Mouse (Mus musculus) right cerebral cortex, postnatal 4 days (tissue): ENCODE measurements at regions not wholly inside any gene's neighbourhood (a gene's known extent, or its start where the extent isn't known, plus 50 kb on each side); places are given as distances from the start of the nearest gene placed in this dataset.

Experiments
- DNase-seq: peaks from one replicate; pipeline ENCODE4 v3.0.0-alpha.2; 2022

DNA sequence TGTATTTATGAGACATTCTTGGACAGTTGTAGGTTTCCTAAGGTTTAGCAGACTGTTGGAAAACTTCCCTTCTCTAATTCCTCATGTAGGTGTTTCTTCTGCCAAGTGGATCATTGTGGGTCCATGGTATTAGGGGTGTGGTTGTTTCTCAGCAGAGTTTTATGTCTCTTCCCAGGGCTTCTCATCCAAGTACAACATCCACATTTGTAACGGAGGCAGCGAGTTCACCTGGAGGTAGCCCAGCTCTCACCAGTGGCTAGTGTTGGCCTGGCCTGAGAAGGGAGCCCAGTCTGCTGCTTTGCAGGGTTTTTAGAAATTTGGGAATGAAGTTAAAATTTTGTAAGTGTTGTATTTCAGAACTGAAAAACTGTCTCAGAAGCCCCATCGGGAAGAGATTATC is 122.4 kb downstream of the Wnt5a start:
- DNase-seq: no peak

DNA sequence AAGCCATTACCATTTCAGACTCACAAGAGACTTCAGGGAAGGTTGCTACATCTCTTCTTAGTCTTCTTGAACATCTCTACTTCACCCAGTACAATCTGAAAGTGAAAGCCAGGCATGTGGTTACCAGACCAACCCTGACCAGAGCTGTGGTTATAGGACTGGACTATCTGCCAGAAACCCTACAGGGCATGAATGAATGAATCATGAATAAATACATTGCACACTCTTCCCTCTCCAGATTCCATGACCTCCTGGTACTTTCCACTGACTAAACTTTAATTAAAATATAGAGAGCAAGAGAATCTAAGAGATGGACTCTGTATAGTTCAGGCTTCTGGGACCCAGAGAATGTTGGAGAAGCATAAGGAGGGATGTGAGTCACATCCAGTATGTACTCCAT is 130.6 kb downstream of the Wnt5a start:
- DNase-seq: no peak

DNA sequence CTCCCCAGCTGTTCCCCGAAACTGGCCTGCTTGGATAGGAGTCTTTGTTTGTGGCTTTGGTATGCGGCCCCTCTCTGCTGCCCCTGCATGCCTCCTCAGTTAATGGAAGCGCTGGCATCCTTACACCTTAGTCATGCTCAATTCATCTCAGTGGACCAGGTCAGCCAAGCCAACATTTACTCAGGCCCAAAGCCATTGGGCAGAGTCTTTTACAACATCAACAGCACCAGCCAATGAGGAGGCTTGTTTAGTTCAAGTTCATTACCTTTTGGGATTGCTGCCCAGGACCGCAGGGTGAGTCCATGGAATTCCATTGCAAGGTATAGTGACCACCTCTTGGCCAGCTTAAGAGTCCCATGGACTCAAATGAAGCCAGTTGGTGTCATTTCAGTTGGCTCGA is 134.5 kb downstream of the Wnt5a start:
- DNase-seq: no peak

DNA sequence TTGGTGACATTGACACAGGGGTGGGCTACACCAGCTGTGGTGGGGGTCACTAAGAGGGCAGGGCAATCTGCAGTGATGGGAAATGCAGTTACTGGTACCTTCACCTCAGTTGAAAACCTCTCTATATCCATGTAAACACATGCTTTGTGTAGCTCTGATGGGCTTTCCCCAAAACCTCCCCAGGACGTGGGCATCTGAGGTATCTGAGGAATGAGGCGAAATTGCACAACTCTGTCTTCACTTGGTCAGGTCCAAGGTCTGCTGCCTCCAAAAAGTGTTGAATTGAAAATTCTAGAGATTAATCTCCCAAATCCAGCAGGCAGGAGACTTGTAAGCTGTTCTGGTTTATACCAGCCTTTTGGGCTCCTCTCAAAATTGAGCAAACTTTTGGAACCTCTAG is 141.3 kb downstream of the Wnt5a start:
- DNase-seq: no peak

DNA sequence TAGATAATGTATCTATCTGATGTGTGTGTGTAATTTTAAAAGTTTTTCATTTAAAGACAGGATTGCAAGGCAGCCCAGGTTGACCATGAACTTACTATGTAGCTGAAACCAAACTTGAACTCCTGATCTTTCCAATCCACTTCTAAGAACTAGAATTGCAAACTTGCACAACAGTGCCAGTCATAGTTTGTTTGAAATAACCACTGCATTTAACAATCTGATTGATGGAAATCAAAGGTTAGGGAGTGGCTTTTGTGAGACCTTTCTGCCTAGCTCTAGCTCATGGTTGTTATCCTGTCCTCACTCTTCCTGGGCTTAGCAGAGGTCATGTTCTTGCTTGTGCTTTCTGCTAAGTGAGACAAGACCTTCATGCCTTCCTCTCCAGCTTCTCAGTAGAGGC is 144.9 kb downstream of the Wnt5a start:
- DNase-seq: no peak

DNA sequence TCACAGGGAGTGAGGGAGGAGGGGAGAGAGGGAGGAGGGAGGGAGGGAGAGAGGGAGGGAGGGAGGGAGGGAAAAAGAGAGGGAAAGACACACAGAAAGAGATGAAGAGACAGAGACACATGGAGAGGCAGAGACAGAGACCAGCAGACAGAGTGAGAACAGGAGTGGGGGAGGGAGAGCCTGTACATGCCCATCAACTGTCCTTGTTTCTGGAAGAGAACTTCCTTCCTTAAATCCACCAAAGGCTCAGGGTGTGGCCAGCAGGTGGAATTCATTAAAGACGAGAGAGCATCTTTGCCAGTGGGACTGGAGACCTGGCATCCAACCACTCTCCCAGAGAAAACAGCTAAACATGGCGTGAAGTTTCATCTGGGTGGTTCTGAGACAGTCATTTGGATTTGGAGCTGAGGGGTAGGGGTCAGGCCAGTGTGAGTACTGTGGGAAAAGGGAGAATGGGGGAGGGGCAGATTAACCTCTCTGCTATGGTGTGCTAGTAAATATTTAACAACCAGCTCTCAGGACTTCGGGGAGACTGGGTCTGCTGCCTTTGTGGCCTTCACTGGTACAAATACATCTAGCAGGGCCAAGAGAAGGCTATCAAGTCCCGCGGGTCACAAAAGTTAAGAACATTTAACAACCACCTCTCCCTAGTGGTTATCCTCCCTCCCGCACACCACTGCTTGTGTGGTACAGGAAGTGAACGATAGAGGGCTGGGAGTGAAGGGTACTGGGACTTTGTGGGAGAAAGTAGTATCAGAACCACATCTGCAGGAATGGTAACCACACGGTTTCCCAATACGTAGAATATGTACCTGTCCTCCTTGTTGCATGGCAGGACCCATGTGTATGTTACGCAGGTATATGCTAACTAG is 148.7 kb downstream of the Wnt5a start:
- DNase-seq: no peak

DNA sequence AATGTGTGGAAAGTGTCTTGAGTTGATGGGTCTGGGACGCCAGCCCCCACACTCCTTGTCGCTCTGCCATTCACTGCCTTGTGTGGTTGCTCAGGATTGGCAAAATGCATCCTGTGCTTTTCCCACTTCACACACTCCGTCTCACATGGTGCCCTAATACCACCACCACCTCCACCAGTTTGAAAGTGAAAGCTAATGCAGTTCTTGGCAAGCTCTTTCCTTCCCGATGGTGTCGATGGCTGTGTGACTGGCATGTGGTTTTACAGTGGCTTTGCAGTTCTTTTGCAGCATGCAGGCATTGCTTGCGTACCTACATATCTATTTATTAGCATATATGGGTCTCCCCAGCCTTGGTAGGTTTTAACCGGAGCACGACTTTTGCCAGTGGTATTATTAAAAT is 152.7 kb downstream of the Wnt5a start:
- DNase-seq: no peak

DNA sequence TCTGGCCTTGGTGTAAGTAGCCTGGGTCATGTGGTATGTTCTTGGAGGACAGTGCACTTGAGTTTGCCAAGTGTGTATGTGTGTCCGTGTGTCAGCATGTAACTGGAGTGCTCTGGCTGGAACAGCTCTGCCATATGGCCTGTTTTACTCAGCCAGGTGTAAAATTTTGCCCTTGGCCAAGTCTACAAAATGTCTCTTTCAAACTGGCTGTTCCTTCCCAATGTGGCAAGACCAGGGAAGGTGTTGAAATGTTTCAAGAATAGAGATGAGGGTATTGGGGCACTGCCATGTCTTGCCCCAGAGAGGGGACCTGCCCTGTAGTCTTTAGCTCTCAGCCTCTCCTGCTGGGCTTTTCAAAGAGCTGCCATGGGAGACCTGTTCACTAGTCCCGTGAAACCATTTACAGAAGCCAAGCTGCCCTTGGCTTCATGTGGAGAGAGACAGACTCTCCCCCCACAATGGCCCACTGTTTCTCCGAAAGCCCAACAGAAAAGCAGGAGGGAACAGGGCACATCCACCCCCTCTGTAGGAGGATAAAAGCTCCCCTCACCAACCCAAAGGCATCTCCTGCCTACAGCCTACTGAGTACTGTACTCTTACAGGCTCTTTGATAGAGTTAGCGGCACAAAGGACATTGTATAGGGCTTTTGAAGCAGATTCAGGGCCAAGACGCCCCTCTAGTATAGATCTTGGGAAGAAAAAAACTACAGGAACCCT is 156.5 kb downstream of the Wnt5a start:
- no peak for DNase-seq

DNA sequence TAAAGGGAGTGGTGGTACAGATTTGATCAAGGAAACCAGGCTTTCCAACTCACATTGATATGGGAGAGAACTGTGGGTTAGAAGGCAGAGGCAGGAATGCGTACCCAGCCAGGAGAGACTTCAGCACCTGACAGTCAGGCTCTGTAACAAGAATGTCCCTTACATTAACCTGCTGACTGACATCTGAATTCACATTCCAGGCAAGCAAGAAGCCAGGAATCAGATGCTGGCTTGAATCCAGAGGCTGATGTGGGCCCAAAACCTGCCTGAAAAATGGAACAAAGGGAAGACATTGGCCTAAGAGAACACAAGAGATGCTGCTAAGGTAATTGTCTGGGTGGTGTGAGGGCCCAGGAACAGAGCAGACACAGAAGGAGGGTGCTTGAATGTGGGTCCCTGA is 158.8 kb downstream of the Wnt5a start:
- DNase-seq: no peak

DNA sequence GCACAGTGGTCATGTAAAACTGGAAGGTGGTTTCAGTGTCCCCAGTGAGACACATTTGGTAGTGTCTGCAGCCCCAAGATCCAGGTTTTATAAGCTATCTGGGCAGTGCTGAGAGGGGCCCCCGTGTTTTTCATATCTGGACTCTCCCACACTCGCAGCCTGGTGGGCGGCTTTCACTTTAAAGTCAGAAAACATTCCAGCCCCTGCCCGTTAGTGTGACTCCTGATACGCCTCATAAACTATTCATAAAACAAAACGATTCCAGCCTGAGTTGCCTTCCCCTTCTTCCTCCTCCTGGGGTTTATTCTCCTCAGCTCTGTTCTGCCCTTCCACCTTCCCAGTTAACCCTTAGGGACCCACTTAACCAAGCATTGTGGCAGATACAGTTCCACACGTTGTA is 159.6 kb downstream of the Wnt5a start:
- DNase-seq: no peak

DNA sequence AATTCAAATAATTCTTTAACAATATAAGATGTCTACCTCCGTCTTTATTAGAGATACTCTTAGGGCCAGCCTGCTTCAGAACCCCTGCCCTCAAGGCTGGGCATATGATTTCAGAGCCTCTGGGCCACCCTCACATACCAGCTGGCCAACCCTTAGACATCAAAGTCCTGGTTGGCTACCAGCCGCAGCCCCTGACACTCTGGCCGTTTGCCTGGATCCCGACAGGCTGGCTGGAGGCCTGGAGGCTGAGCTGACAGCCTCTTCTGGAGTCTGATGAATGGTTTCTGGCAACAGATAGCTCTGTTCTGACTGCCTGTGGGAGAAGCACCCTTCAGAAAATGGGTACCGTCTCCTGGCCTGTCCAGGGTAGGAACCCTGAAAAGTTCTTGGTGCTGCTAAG is 170.9 kb downstream of the Wnt5a start:
- DNase-seq: peak; percentile 63

DNA sequence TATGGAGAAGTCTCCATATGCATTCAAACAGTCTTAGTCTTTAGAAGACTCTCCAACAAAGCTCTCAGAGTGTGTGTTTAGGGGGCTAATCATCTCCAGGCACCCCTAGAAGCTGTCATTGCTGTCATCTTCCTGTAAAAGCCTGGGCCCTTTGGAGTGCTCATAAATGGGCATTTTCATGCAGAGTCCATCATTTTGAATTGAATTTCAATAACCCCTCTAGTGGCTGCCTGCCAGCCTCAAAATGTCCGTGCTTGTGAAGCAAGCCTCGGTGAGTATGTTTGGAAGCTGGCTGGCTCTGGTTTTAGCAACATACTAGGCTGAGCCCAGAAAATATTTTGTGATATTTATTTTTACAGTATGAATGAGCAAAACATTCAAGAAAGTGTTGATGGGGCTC is 195.2 kb downstream of the Wnt5a start:
- peak; percentile 36 for DNase-seq

DNA sequence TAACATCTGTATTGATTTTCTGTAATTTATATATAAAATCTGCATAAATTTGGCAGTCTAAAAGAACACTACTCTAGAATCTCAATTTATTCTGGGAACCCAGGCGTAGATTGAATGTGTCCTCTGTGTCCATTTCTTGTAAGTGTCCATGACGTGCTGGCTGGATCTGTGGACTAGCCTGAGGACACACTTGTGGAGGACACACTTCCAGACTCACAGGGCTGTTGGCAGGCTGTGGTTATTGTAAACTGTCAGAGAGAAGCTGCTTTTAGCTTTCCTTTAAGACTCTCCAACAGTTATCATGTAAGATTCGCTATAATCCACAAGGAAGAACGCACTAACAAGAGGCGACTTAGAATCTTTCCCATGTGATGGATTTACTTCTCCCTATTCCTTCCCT is 200.2 kb downstream of the Wnt5a start:
- DNase-seq: no peak

DNA sequence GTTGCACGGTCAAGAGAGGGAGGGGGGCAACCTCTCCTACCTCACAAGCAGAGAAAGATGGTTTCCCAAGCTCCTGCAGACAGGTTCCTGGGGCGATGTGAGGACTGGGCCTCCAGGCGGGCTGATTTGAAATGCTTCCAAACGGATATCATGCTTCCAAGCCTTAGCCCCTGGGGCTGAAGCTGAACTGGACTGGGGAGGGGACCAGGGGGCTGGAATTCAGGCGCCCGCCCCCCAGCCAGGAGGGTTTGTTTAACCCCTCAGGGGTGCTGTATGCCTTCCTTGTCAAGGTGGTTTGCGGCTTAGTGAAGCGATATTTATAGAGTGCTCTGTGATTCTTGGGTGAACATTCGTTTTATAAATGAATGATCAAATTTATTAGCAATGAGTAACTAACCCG is 210.0 kb downstream of the Wnt5a start:
- DNase-seq: no peak

DNA sequence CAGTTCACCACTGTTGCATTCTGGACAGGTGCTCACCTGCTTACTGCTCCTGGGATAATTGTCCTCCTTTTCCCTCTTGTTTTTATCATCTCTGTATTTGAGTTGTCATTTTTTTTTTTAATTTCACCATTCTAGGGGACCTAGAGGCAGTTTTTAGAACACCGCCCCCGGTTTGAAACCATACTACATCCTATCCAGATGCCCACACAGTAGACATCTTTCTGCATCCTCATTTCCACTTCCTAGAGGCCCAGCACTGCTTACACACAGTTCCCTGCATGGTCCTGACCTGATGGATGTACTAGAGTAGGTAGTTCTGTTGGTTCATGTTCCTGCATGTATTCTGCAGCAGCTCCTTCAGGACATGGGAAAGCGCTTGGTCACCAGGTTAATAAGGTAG is 216.0 kb downstream of the Wnt5a start:
- no peak for DNase-seq

DNA sequence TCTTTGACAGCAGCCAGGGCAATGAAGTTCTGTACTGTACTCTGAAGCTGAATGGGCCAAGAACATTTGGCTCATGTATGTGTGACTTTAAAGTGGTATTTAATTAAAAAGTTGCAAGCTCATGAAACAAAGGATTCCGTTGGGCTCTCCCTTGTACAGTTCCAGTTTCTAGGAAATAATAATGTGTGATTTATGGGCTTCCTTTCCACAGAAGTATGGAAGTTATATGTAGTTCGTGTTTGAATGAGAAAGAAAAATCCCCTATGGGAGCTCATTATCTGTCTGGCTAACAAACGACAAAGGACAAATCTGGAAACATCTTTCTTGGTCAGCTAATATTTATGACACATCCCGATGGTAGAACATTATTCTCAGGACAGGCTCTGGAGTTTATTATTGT is 221.1 kb downstream of the Wnt5a start:
- no peak for DNase-seq

DNA sequence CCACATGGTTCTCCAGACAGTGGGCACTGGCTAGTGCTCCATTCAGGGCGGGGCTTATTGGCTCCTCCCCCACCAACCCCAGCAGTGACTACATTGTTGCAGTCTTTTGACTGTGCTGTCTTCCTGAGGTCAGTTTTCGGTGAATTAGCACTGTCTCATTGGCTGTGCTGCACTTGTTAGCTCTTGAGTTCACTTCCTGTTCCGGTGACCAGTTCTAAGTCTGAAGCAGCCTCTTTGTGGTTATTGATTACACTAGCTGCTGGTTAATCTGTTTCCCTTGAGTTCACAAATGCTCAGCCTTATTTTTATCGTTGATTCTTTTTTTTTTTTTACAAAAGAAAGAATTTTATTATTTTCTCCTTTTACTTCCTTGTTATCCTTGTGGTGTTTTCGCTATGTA is 228.9 kb downstream of the Wnt5a start:
- DNase-seq: no peak

DNA sequence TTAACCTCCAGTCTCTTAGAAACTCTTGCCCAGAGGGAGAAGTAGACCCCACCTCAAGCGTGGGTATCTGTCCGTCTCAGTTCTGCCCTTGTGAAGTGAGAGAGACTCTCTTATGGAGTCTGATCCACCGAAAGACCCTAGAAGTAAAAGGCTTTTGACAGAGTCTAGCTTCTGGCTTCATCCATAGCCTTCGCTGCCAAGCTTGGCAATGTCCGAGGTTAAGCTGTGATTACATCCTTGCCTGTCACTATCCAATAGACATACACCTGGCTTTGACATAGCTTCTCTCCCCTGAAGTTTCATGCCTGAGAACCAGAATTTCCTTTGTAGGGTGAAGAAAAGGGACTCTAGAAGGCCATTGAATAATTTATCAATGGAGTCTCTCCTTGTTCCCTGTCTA is 230.9 kb downstream of the Wnt5a start:
- DNase-seq: no peak

DNA sequence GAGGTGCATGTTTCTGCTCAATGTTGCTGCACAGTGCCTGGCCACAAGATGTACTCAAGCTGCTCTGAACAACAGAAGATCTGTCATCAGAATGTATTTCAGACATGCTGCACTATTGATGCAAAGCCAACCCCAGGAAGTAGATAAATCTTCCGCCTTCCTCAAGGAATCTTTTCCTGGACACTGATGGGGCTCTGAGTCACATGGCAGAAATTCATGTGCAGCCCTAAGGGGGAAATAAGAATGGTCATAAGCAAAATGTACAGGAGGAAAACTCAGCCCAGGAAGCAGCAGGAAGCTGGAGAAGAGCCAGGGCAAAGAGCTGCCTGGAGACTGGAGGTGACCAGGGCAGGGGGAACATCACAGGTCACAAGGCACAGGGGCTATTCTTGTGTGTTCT is 235.5 kb downstream of the Wnt5a start:
- no peak for DNase-seq

DNA sequence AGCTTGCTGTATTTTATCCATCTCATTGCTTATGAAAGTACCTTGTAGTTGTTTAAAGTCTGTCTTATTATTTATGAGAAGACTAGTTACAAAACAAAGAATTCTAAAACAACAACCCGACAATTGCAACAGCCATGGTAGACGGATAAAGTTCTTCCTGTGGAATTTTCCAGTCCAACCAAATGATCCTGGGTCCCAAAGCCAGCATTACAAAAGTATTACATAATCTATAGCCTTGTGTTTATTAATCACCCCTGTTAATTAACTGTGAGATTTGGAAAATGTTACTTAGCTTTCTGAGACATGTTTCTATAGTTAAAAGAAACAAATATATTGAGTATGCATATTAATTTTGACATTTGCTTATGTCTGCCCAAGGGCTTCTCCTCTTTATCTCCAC is 236.9 kb downstream of the Wnt5a start:
- DNase-seq: no peak

DNA sequence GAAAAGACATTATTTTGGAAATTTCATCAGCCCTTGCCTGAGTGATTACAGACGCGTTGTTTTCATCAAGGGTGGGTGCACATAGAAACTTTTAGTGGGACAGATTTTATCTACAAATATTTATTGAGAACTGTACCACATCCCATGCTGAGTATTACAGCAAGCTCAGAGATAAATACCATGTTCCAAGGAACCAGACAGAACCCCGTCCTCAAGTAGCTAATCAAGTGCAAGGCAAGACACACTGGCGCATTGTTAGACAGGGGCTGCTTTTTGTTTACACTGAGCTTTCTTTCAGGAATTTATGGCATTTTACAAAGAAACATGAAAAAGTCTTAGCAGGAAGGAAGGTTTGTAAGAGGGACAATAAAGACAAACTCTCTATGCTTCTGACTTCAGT is 239.1 kb downstream of the Wnt5a start:
- DNase-seq: no peak

DNA sequence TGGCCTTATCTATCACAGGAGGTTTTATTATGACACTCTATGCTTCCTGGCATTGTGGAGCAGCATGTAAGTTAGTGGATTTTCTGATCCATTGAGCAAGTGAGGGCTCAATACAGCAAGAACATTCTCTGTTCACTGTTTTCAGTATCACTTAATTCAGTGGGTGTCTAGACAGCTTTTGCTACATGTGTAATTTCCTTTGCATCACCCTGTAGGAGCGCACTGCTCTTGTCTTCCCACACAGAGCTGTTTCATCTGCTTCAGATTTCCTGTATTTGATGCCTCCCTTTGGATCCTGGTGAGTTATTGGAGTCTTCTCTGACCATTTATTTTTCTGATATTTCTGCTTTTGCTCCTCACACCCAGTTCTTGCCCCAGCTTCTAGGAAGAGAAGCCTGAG is 245.8 kb downstream of the Wnt5a start:
- no peak for DNase-seq

DNA sequence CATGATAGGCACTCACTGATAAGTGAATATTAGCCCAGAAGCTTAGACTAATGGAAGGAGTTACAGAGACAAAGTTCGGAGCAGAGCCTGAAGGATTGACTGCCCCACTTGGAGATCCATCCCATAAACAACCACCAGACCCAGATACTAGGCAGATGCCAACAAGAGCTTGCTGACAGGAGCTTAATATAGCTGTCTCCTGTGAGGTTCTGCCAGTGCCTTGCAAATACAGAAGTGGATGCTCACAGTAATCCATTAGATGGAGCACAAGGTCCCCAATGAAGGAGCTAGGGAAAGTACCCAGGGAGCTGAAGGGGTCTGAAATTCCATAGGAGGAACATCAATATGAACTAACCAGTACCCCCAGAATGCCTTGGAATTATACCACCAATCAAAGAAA is 252.8 kb upstream of the Lrtm1 start:
- DNase-seq: no peak

DNA sequence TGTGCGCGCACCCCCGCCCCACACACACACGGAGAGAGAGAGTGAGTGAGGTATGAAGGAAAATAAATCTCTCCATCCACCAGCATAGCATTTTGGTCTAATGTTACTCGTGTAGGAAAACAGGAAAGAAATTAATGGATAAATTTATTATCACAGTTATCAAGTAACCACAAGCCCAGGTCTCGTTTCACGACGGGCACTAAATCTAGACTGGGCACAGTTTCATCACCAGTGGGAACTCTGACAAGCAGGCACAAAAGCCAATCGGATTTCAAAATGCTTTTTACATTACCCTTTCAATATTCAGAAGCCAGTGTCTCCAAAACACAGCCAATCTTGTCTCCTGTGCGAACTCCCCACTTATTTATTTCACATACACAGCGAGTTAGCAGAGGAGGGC is 244.9 kb upstream of the Lrtm1 start:
- no peak for DNase-seq

DNA sequence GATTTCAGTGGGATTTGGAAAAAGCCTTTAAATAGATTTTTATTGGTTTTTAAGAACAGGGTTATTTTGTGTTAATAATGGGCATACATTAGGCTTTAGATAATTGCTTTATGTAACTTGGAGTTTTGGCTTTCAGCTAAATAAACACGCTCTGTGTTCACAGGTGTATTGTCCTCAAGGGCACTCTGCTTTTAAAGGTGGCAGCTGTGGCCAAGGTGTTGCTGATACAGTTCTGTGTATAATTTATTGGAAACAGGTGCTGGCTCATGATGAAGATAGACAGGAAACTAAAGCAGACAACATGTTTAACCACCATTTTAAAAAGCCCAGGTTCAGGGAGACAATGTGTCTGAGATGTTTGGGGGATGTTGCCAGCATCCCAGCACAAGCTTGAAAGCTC is 242.3 kb upstream of the Lrtm1 start:
- no peak for DNase-seq
